Mouse (Mus musculus) olfactory bulb, adult 2 months (tissue): ENCODE data around the gene Itpr2. TPM values are rescaled to one million over a fixed set of nuclear protein-coding genes. Genes with fewer than 3 reads are reported as not detected.

Source experiments
- H3K27ac ChIP-seq: fragments of 200-500 bp; 2 replicates; pipeline ENCODE4 v1.5.1; 2012; ENCODE audit warnings: low read depth, low read length; ENCODE audit not compliant: insufficient read depth
- H3K4me1 ChIP-seq: fragments of 200-500 bp; 2 replicates; pipeline ENCODE4 v1.6.1; 2012; ENCODE audit warnings: low read length; ENCODE audit not compliant: control insufficient read depth, insufficient read depth
- H3K4me3 ChIP-seq: fragments of 200-500 bp; 2 replicates; pipeline ENCODE4 v1.5.1; 2012; ENCODE audit warnings: mild to moderate bottlenecking, low read depth, low read length, moderate library complexity; ENCODE audit not compliant: insufficient read depth
- CTCF ChIP-seq: fragments of 200-500 bp; IDR thresholded peaks from 2 replicates; pipeline ENCODE4 v1.5.1; 2012; ENCODE audit warnings: low read depth, mild to moderate bottlenecking, low read length, moderate library complexity; ENCODE audit not compliant: insufficient read depth
- POLR2A ChIP-seq: fragments of 200-500 bp; IDR thresholded peaks from 2 replicates; pipeline ENCODE4 v1.6.1; 2012; ENCODE audit warnings: mild to moderate bottlenecking, low read depth, low read length, moderate library complexity; ENCODE audit not compliant: insufficient read depth
- WGBS: fragments of 180-500 bp; shearing (Covaris S2); methylation state at CpG from one replicate; pipeline ENCODE4 v1.1.7; 2018; 5-methylcytosine and 5-hydroxymethylcytosine counted together
- polyA plus RNA-seq: library from polyadenylated mRNA; stranded (reverse); fragments of >200 nt; gene quantifications from 2 replicates; pipeline ENCODE4 v1.2.4, GENCODE M21; 2012; ENCODE audit warnings: low replicate concordance; ENCODE audit not compliant: missing spikeins, insufficient read depth, insufficient read length

Itpr2 gene
- polyA plus RNA-seq, 1 experiment = not detected

DNA sequence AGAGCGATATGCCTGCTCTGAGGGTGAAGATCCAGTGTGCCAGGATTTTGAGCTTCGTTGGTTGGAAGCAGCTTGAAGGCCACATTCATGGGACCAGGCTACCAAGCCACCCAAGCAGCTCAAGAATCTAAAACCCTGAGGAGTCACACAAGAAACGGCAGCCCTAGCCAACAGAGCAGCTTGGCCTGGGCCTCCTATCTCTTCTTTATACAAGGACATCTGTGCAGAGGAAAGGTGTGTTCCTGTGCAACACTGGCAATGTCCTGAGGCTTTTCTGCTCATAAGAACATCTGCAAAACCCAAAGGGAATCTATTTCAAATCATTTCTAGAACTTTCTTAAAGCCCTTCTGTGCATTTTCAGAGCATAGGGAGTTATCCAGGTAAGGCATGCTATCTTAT, 274.0 kb downstream of the Itpr2 start:
- H3K4me3 ChIP-seq = no peak overlapping the region
- H3K27ac ChIP-seq = no peak overlapping the region
- TF ChIP-seq CTCF (no peak), POLR2A (no peak)
- WGBS = 89% methylated on average over 3 of the region's 3 CpGs
- peaks cover 3% of the 10 kb centered on the region for H3K4me1 ChIP-seq

DNA sequence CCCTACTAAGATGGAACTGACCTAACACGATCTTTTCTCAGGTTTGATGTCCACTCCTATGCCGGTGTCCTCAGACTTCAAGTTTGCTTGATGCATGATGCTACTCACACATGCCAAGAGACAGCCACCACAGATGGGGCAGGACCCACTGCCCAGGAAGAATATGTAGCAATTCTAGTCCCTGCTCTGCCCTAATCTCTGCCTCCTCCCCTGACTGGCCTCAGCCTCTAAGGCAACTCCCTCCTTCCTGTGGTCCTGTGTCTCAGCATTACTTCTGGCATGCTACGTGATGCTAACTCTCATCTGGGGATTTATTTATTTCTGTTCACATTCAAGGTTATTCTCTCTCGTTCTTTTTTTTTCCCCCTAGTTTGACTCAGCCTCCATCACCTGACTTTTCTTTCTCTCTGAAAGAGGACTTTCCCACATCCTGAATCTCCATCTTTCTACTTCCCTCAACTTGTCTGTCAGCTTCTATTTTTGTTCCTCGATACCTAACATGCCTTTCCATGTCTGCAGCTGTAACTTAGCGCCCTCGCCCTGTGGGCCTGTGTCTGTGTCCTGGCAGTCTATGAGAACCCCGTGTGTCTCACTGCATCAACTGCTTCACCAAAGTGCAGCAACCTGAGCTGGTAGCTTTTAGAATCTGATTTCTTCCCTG, 279.5 kb downstream of the Itpr2 start:
- WGBS = 86% methylated on average over 8 of the region's 8 CpGs
- H3K4me1 ChIP-seq = no peaks in the 10 kb centered on the region; the same call in 1 of the 2 replicates
- TF ChIP-seq CTCF = no peak
- no peak for TF ChIP-seq POLR2A
- no peak overlapping the region for H3K4me3 ChIP-seq
- no peak overlapping the region for H3K27ac ChIP-seq

DNA sequence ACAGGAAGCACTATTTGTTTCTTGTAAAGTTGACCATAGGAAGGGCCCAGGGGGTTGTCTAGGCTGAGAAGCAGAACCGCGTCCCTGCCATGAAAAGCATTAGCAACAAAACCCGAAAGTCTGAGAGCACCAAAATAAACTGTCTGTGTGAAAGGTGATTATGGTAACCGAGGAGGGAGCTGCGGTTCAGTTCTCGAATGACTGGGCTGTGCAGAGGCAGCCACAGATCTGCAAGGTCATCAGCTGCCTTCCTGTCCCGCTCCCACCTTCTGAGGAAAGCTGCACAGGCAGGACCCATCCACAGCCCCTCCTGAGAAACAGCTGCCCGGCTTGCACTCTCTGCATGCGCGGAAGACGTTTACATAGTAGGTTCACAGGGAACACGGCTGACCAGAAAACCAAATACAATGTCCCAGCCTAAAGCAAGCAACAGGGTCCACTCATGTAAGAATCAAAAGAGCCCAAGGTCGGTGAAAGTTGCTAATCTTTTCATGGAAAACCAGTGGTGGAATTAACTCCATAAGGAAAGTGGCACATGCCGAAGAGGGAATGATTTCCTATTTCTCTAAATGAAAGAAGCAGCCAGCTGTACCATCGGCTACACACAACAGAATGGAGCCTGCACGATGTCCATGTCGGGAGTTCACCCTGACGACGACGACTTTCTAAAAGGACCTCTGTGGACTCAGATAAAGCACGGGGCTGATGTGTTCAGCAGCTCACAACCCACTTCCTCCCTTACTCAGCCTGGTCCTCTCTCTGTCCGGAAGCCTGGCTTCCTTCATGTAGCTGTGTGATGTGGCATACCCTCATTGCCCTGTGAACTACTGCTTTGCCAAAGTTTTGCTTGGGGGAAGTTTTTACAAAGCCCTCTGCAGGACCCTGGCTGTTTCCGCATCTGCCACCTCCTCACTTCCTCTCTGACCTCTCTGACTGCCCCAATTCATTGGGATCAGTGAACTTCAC, 280.4 kb downstream of the Itpr2 start:
- WGBS = 72% methylated on average over 23 of the region's 23 CpGs
- Histone ChIP-seq H3K4me3 (no peak overlapping the region), H3K27ac (no peak overlapping the region), H3K4me1 (no peaks in the 10 kb centered on the region; the same call in 1 of the 2 replicates)
- no peak for TF ChIP-seq POLR2A
- no peak for TF ChIP-seq CTCF

DNA sequence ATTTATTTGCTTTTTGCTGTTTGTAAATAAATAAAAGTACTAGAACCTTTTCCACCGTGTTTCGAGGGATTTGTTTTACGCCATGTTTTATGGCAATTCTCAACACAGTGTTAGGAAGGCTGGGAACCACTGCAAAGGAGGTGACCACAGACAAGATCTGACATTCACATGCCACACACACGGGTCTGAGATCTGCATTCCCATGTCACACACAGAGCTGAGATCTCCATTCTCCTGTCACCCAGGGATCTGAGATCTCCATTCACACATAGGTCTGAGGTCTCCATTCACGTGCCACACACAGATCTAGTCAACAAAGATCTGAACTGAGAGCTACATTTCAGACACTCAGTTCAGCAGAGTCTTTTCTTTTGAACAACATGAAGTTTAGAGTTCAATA, 282.0 kb downstream of the Itpr2 start:
- 90% methylated on average over 5 of the region's 5 CpGs for WGBS
- H3K4me3 ChIP-seq = no peak overlapping the region
- no peak overlapping the region for H3K27ac ChIP-seq
- TF ChIP-seq POLR2A (no peak), CTCF (no peak)
- no peaks in the 10 kb centered on the region; the same call in 1 of the 2 replicates for H3K4me1 ChIP-seq

DNA sequence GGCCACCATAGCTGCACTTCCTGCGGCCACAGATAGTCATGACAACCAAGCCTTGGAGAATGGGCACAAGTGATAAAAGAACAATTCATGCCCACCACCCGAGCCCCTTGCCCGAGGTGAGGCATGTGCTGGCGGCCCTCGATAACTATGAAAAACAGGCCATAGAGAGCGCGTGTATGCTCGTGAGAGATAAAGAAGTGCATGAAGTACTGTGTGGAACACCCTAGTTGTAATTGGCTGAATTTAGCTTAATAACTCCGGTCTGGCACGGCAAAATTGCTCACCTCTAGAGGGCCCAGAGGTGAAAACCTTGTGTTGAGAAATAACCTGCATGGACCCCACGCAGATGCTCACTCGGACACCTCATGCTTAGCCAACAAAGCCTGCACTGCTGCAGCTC, 282.5 kb downstream of the Itpr2 start:
- Histone ChIP-seq H3K4me3 (no peak overlapping the region), H3K27ac (no peak overlapping the region), H3K4me1 (no peaks in the 10 kb centered on the region; the same call in 1 of the 2 replicates)
- 92% methylated on average over 12 of the region's 12 CpGs for WGBS
- TF ChIP-seq POLR2A (no peak), CTCF (no peak)

DNA sequence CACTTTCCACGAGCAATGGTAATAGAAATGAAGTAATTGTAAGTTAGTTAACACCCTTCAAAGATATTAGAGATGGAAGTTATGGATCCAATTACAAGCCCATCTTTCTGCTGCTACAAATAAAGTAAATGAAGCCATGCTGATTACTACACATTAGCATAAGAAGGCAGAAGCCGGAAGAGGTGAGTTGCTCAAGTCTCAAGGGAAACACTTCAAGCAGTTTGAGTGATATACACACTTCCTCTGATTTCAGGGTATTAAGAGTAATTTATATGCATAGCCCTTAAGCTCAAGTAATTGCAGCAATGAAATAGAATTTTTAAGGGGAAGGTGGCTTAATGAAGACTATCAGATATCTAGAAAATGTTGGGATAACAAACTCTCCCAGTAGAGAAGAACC, 286.7 kb downstream of the Itpr2 start:
- no peaks in the 10 kb centered on the region for H3K4me1 ChIP-seq
- TF ChIP-seq POLR2A (no peak), CTCF (no peak)
- no peak overlapping the region for H3K4me3 ChIP-seq
- no peak overlapping the region for H3K27ac ChIP-seq
- 77% methylated on average over 2 of the region's 2 CpGs for WGBS

DNA sequence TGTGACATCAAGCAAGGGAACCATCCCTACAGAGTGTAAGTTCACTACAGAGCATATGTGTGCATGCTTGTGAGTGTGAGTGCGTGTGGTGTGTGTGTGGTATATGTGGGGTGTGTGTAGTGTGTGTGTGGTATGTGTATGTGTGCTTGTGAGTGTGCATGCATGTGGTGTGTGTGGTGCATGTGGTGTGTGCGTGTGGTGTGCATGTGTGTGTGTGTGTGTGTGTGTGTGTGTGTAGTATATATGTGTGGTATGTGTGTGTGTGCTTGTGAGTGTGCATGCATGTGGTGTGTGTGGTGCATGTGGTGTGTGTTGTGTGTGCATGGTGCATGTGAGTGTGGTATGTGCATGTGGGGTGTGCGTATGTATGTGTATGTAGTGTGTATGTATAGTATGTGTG, 289.7 kb downstream of the Itpr2 start:
- Histone ChIP-seq H3K27ac (no peak overlapping the region), H3K4me1 (0 out of 2 replicates have a peak, but pooled peaks cover 1% of the 10 kb centered on the region), H3K4me3 (no peak overlapping the region)
- WGBS = 98% methylated on average over 3 of the region's 3 CpGs
- TF ChIP-seq CTCF (no peak), POLR2A (no peak)

DNA sequence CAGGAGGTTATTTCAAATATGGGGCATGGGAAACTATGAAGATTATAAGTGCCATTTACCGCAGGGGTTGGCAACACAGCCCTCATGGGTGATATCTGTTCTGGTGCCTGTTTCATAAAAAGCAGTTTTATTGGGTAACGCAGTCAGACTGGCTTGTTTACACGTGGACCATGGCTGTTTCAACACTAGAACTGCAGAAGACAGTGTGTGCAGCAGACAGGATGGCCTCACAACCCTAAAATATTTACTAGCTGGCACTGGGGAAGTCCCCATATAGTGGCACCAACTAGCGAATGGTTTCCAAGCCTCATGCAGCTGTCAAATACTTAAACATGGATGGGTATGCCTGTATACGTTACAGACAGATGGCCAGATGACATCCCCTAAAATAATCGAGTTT, 290.8 kb downstream of the Itpr2 start:
- TF ChIP-seq POLR2A = no peak
- TF ChIP-seq CTCF = no peak
- Histone ChIP-seq H3K4me1 (peaks cover 10% of the 10 kb centered on the region; the same call in 1 of the 2 replicates), H3K27ac (no peak overlapping the region), H3K4me3 (no peak overlapping the region)
- 92% methylated on average over 6 of the region's 6 CpGs for WGBS

DNA sequence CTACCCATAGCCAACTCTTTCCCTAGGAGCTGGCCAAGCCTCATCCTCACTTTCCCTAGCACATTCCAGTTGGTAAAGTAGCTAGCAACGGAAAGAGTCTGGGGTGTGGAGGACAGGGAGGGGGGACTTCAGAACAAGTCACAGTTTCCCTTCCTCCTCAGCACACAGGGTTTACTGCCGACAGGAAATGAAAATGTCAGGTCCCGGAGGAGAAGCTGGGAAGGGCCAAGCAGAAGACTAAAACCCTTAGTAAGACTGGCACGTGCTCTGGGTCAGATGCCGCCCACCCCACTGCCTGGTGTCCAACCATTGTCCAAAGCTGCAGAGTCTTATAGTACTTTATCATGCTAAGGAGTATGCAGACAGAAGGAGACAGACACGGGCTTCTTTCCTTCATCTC, 293.0 kb downstream of the Itpr2 start:
- Histone ChIP-seq H3K4me3 (no peak overlapping the region), H3K27ac (no peak overlapping the region), H3K4me1 (peaks cover 15% of the 10 kb centered on the region)
- WGBS = 81% methylated on average over 6 of the region's 6 CpGs
- no peak for TF ChIP-seq POLR2A
- TF ChIP-seq CTCF = no peak
